Mouse (Mus musculus): ENCODE results near the gene Rpl10a. TPM values are rescaled to one million over a fixed set of nuclear protein-coding genes. Genes with fewer than 3 reads are reported as not detected.

Rpl10a gene
- polyA plus RNA-seq, 1 experiment from 2014 or later: 401 TPM

GRCm38 (mm10) chr17:28299669-28300320 is 28.5 kb upstream of the Rpl10a start:
- no peak overlapping the region for H3K9ac ChIP-seq (replicated peaks; ENCODE audit: low read length)
- H3K36me3 ChIP-seq (ENCODE audit: control insufficient read depth, insufficient read depth, low read length): 0 out of 2 replicates have a peak, but pooled peaks cover 5% of the 10 kb centered on the region
- no peak overlapping the region for H3K4me3 ChIP-seq (replicated peaks; ENCODE audit: low read depth, low read length)
- 41% methylated on average over 11 of the region's 11 CpGs for WGBS
- DNase-seq (no peak), ATAC-seq (ENCODE audit: low FRiP score, low TSS enrichment) (no peak)
- no peak overlapping the region for H3K4me2 ChIP-seq (ENCODE audit: low read length)
- no peaks in the 10 kb centered on the region for H3K27me3 ChIP-seq (ENCODE audit: control insufficient read depth, insufficient read depth, low read length)
- H3K9me3 ChIP-seq (ENCODE audit: control insufficient read depth, low read length): no peaks in the 10 kb centered on the region
- 0 out of 2 replicates have a peak, but pooled peaks cover 3% of the 10 kb centered on the region for H3K4me1 ChIP-seq (ENCODE audit: control insufficient read depth, insufficient read depth, low read length)
- no peak overlapping the region for H3K27ac ChIP-seq (replicated peaks; ENCODE audit: low read depth, low read length)

GRCm38 (mm10) chr17:28300323-28300722 is 27.9 kb upstream of the Rpl10a start:
- Histone ChIP-seq H3K9ac (replicated peaks; ENCODE audit: low read length) (no peak overlapping the region), H3K4me2 (ENCODE audit: low read length) (no peak overlapping the region), H3K27ac (replicated peaks; ENCODE audit: low read depth, low read length) (no peak overlapping the region), H3K4me1 (ENCODE audit: control insufficient read depth, insufficient read depth, low read length) (no peaks in the 10 kb centered on the region), H3K4me3 (replicated peaks; ENCODE audit: low read depth, low read length) (no peak overlapping the region), H3K9me3 (ENCODE audit: control insufficient read depth, low read length) (no peaks in the 10 kb centered on the region), H3K36me3 (ENCODE audit: control insufficient read depth, insufficient read depth, low read length) (0 out of 2 replicates have a peak, but pooled peaks cover 5% of the 10 kb centered on the region), H3K27me3 (ENCODE audit: control insufficient read depth, insufficient read depth, low read length) (no peaks in the 10 kb centered on the region)
- DNase-seq: no peak
- no peak for ATAC-seq (ENCODE audit: low FRiP score, low TSS enrichment)
- 23% methylated on average over 9 of the region's 9 CpGs for WGBS

GRCm38 (mm10) chr17:28300850-28301249 is 27.4 kb upstream of the Rpl10a start:
- 0 out of 2 replicates have a peak, but pooled peaks cover 5% of the 10 kb centered on the region for H3K36me3 ChIP-seq (ENCODE audit: control insufficient read depth, insufficient read depth, low read length)
- H3K9me3 ChIP-seq (ENCODE audit: control insufficient read depth, low read length): no peaks in the 10 kb centered on the region
- no peak overlapping the region for H3K9ac ChIP-seq (replicated peaks; ENCODE audit: low read length)
- H3K4me3 ChIP-seq (replicated peaks; ENCODE audit: low read depth, low read length): no peak overlapping the region
- DNase-seq (no peak), ATAC-seq (ENCODE audit: low FRiP score, low TSS enrichment) (no peak)
- no peak overlapping the region for H3K27ac ChIP-seq (replicated peaks; ENCODE audit: low read depth, low read length)
- H3K27me3 ChIP-seq (ENCODE audit: control insufficient read depth, insufficient read depth, low read length): no peaks in the 10 kb centered on the region
- no peaks in the 10 kb centered on the region for H3K4me1 ChIP-seq (ENCODE audit: control insufficient read depth, insufficient read depth, low read length)
- no peak overlapping the region for H3K4me2 ChIP-seq (ENCODE audit: low read length)
- 75% methylated on average over 3 of the region's 3 CpGs for WGBS

GRCm38 (mm10) chr17:28305172-28305571 is 23.1 kb upstream of the Rpl10a start:
- Histone ChIP-seq H3K4me3 (replicated peaks; ENCODE audit: low read depth, low read length) (no peak overlapping the region), H3K27ac (replicated peaks; ENCODE audit: low read depth, low read length) (no peak overlapping the region), H3K9me3 (ENCODE audit: control insufficient read depth, low read length) (no peaks in the 10 kb centered on the region), H3K27me3 (ENCODE audit: control insufficient read depth, insufficient read depth, low read length) (no peaks in the 10 kb centered on the region), H3K36me3 (ENCODE audit: control insufficient read depth, insufficient read depth, low read length) (no peaks in the 10 kb centered on the region), H3K4me2 (ENCODE audit: low read length) (no peak overlapping the region), H3K9ac (replicated peaks; ENCODE audit: low read length) (no peak overlapping the region), H3K4me1 (ENCODE audit: control insufficient read depth, insufficient read depth, low read length) (no peaks in the 10 kb centered on the region)
- ATAC-seq (ENCODE audit: low FRiP score, low TSS enrichment) (no peak), DNase-seq (no peak)
- 53% methylated on average over 10 of the region's 10 CpGs for WGBS

- H3K9ac ChIP-seq (replicated peaks; ENCODE audit: low read length): no peak overlapping the region
- H3K27ac ChIP-seq (replicated peaks; ENCODE audit: low read depth, low read length): no peak overlapping the region
- no peaks in the 10 kb centered on the region for H3K27me3 ChIP-seq (ENCODE audit: control insufficient read depth, insufficient read depth, low read length)
- H3K4me2 ChIP-seq (ENCODE audit: low read length): no peak overlapping the region
- DNase-seq: peak; percentile 95
- no peak overlapping the region for H3K4me3 ChIP-seq (replicated peaks; ENCODE audit: low read depth, low read length)
- WGBS: 19% methylated on average over 18 of the region's 18 CpGs
- no peaks in the 10 kb centered on the region for H3K36me3 ChIP-seq (ENCODE audit: control insufficient read depth, insufficient read depth, low read length)
- no peaks in the 10 kb centered on the region for H3K9me3 ChIP-seq (ENCODE audit: control insufficient read depth, low read length)
- H3K4me1 ChIP-seq (ENCODE audit: control insufficient read depth, insufficient read depth, low read length): no peaks in the 10 kb centered on the region
- ATAC-seq (ENCODE audit: low FRiP score, low TSS enrichment): no peak
Measured at GRCm38 (mm10) chr17:28308297-28309195, 19.7 kb upstream of the Rpl10a start.

- Histone ChIP-seq H3K27me3 (ENCODE audit: control insufficient read depth, insufficient read depth, low read length) (no peaks in the 10 kb centered on the region), H3K9ac (replicated peaks; ENCODE audit: low read length) (no peak overlapping the region), H3K27ac (replicated peaks; ENCODE audit: low read depth, low read length) (no peak overlapping the region), H3K36me3 (ENCODE audit: control insufficient read depth, insufficient read depth, low read length) (0 out of 2 replicates have a peak, but pooled peaks cover 2% of the 10 kb centered on the region), H3K4me1 (ENCODE audit: control insufficient read depth, insufficient read depth, low read length) (peaks cover 10% of the 10 kb centered on the region; the same call in 1 of the 2 replicates), H3K4me3 (replicated peaks; ENCODE audit: low read depth, low read length) (no peak overlapping the region), H3K9me3 (ENCODE audit: control insufficient read depth, low read length) (no peaks in the 10 kb centered on the region), H3K4me2 (ENCODE audit: low read length) (no peak overlapping the region)
- WGBS: 79% methylated on average over 3 of the region's 3 CpGs
- DNase-seq (no peak), ATAC-seq (ENCODE audit: low FRiP score, low TSS enrichment) (no peak)
Measured at GRCm38 (mm10) chr17:28310831-28311230, 17.4 kb upstream of the Rpl10a start.

GRCm38 (mm10) chr17:28311366-28312132 is 16.7 kb upstream of the Rpl10a start:
- DNase-seq (no peak), ATAC-seq (ENCODE audit: low FRiP score, low TSS enrichment) (no peak)
- no peak overlapping the region for H3K4me3 ChIP-seq (replicated peaks; ENCODE audit: low read depth, low read length)
- H3K27ac ChIP-seq (replicated peaks; ENCODE audit: low read depth, low read length): no peak overlapping the region
- 0 out of 2 replicates have a peak, but pooled peaks cover 9% of the 10 kb centered on the region for H3K36me3 ChIP-seq (ENCODE audit: control insufficient read depth, insufficient read depth, low read length)
- H3K9me3 ChIP-seq (ENCODE audit: control insufficient read depth, low read length): no peaks in the 10 kb centered on the region
- no peak overlapping the region for H3K4me2 ChIP-seq (ENCODE audit: low read length)
- 87% methylated on average over 5 of the region's 5 CpGs for WGBS
- peaks cover 10% of the 10 kb centered on the region; the same call in 1 of the 2 replicates for H3K4me1 ChIP-seq (ENCODE audit: control insufficient read depth, insufficient read depth, low read length)
- no peaks in the 10 kb centered on the region for H3K27me3 ChIP-seq (ENCODE audit: control insufficient read depth, insufficient read depth, low read length)
- no peak overlapping the region for H3K9ac ChIP-seq (replicated peaks; ENCODE audit: low read length)
